Mouse (Mus musculus) megakaryocyte, embryonic 14.5 days (primary cell): ENCODE measurements at regions not wholly inside any gene's neighbourhood (a gene's known extent, or its start where the extent isn't known, plus 50 kb on each side); places are given as distances from the start of the nearest gene placed in this dataset.

ENCODE experiments used
- FLI1 ChIP-seq: IDR thresholded peaks from 2 replicates; pipeline ENCODE4 v1.6.1; 2012; ENCODE audit warnings: low read length, inconsistent platforms, mixed read lengths
- GATA1 ChIP-seq: IDR thresholded peaks from 3 replicates; pipeline ENCODE4 v1.6.1; 2012; ENCODE audit warnings: mixed read lengths, low read length, inconsistent platforms, borderline replicate concordance

DNA sequence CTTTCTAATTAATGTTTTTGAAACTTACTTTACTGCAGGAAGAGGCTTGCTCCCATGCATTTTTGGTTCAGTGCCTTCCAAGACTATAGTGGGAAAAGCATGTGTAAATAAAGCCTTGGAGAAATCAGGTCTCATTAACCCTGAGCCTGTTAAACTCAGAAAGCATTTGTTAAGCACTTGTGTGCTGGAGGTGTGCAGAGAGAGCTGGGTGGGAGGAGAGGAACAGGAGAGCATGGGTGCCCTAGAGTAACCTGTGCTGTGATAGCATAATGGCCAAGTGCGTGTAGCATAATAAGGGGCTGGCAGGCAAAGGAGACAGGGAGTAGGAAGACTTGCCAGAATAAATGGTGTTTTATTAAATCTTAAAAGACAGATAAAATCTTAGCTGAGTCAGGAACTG lies 1160.2 kb upstream of the Gulo start:
- TF ChIP-seq GATA1 (no peak), FLI1 (no peak)
